Mouse (Mus musculus) hindbrain, embryonic 11.5 days (tissue): ENCODE measurements at regions not wholly inside any gene's neighbourhood (a gene's known extent, or its start where the extent isn't known, plus 50 kb on each side); places are given as distances from the start of the nearest gene placed in this dataset.

Experiments used
- ATAC-seq: fragments of 200-750 bp; cut with Nextera tagmentation; 2 replicates; pipeline ENCODE4 v1.8.0; 2017; ENCODE audit warnings: mild to moderate bottlenecking, moderate TSS enrichment, moderate library complexity; ENCODE audit not compliant: low FRiP score
- DNase-seq: peaks from one replicate; pipeline ENCODE4 v3.0.0-alpha.2; 2015; ENCODE audit warnings: low spot score
- H3K27ac ChIP-seq: fragments of 300-500 bp; sonication (generic); 2 replicates; pipeline ENCODE4 v1.5.1; 2014; ENCODE audit warnings: mild to moderate bottlenecking, low read depth, low read length
- H3K27me3 ChIP-seq: fragments of 300-500 bp; sonication (generic); 2 replicates; pipeline ENCODE4 v1.6.1; 2014; ENCODE audit warnings: mild to moderate bottlenecking, low read length, moderate library complexity, mixed read lengths; ENCODE audit not compliant: control insufficient read depth, insufficient read depth
- H3K36me3 ChIP-seq: fragments of 300-500 bp; sonication (generic); 2 replicates; pipeline ENCODE4 v1.6.1; 2014; ENCODE audit warnings: mild to moderate bottlenecking, low read length, moderate library complexity, mixed read lengths; ENCODE audit not compliant: control insufficient read depth, insufficient read depth
- H3K4me1 ChIP-seq: fragments of 300-500 bp; sonication (generic); replicated peaks from 2 replicates; pipeline ENCODE4 v1.6.1; 2014; ENCODE audit warnings: low read length, mixed read lengths; ENCODE audit not compliant: control insufficient read depth, insufficient read depth
- H3K4me2 ChIP-seq: fragments of 300-500 bp; sonication (generic); replicated peaks from 2 replicates; pipeline ENCODE4 v1.6.1; 2014; ENCODE audit warnings: mild to moderate bottlenecking, low read depth, low read length
- H3K4me3 ChIP-seq: fragments of 300-500 bp; sonication (generic); 2 replicates; pipeline ENCODE4 v1.5.1; 2014; ENCODE audit warnings: low read depth, low read length
- H3K9ac ChIP-seq: fragments of 300-500 bp; sonication (generic); 2 replicates; pipeline ENCODE4 v1.6.1; 2014; ENCODE audit warnings: low read depth, low read length
- H3K9me3 ChIP-seq: fragments of 300-500 bp; sonication (generic); 2 replicates; pipeline ENCODE4 v1.6.1; 2016; ENCODE audit warnings: low read length; ENCODE audit not compliant: control insufficient read depth
- WGBS: fragments of 180-500 bp; shearing (Covaris S2); extraction: QIAGEN DNeasy Blood & Tissue Kit; methylation state at CpG from one replicate; pipeline ENCODE4 v1.1.7; 2014; 5-methylcytosine and 5-hydroxymethylcytosine counted together

DNA sequence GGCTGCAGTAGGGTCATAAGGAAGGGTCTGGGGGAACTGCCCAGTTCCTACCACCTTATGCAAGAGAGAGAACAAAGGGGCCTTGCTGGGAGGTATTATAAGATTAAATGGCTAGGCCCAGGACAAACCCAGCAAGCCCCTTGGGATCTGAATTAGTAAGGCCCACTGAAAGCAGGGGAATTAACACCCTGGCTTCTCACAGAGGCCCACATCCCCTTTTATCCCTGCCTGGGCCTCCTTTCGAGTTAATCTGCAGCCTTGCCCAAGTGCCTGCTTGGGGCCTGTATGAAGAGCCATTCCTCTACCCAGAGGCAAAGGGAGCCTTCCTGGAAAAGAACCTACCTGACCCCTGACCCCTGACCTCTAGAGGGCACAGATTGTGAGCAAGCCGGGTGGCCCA is 98.2 kb downstream of the Vegfa start:
- no peak for ATAC-seq
- H3K9me3 ChIP-seq: no peaks in the 10 kb centered on the region
- no peak overlapping the region for H3K9ac ChIP-seq
- H3K4me1 ChIP-seq: peaks cover 3% of the 10 kb centered on the region; the same call in 1 of the 2 replicates
- no peaks in the 10 kb centered on the region for H3K36me3 ChIP-seq
- no peak for DNase-seq
- H3K4me3 ChIP-seq: no peak overlapping the region
- no peaks in the 10 kb centered on the region for H3K27me3 ChIP-seq
- 13% methylated on average over 2 of the region's 2 CpGs for WGBS
- H3K27ac ChIP-seq: no peak overlapping the region
- H3K4me2 ChIP-seq: no peak overlapping the region

DNA sequence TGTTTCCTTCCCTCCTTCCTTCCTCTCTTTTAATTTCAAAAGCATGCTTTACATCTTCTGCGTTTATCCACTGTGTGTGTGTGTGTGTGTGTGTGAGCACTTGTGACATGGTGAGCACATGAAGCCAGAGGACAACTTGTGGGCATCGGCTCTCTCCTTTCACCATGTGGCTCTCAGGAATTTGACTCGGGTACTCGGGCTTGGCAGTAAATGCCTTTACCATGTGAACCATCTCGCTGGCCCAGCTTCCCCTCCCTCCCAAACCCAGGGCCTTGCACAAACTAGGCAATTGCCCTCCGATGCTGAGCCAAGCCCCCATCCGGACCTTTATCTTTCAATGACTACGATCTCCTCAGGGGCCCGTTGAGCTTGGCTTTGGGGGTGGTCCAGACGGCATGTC is 99.1 kb downstream of the Vegfa start:
- ATAC-seq (no peak), DNase-seq (no peak)
- Histone ChIP-seq H3K4me2 (no peak overlapping the region), H3K9ac (no peak overlapping the region), H3K27me3 (no peaks in the 10 kb centered on the region), H3K27ac (no peak overlapping the region), H3K9me3 (no peaks in the 10 kb centered on the region), H3K4me3 (no peak overlapping the region), H3K36me3 (no peaks in the 10 kb centered on the region), H3K4me1 (peaks cover 3% of the 10 kb centered on the region; the same call in 1 of the 2 replicates)
- WGBS: 60% methylated on average over 10 of the region's 10 CpGs

DNA sequence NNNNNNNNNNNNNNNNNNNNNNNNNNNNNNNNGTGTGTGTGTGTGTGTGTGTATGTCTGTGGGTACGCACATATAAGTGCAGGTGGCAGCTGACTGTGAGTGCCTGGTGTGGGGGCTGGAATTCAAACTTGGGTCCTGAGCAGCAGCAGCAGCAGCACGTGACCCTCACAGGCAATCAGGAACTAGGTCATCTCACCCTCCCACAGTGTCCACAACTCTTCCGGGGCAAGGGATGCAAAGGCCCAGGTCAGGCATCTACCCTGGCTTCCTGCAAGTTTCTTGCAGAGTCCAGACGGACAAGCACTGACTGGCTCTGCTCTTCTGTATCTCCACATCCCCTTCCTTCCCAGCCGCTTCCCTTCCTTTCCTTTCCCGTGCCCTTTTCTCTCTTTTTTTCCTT is 99.6 kb downstream of the Vegfa start:
- Histone ChIP-seq H3K4me2 (no peak overlapping the region), H3K27me3 (no peaks in the 10 kb centered on the region), H3K9me3 (no peaks in the 10 kb centered on the region), H3K36me3 (no peaks in the 10 kb centered on the region), H3K9ac (no peak overlapping the region), H3K4me3 (no peak overlapping the region), H3K4me1 (peaks cover 3% of the 10 kb centered on the region; the same call in 1 of the 2 replicates), H3K27ac (no peak overlapping the region)
- ATAC-seq (no peak), DNase-seq (no peak)
- whole genome bisulfite sequencing: 58% methylated on average over 6 of the region's 6 CpGs

DNA sequence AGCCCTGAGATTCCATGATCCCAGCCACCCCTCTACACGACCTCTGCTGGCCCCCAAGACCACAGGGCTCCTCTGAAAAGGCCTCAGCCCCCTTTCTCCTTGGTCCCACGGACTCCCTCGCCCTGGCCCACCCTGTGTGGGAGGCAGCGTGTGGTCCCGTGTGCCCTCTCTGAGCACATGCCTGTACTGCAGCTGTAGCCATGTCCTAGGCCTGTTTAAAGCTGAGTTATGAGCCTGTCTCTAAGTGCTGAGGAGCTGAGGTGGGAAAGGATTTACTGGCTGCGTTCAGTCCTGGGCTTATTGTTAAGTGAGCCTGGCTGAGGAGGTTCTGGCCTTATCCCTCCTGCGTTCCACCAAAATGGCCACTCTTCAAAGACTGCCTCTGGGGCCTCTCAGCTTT is 102.6 kb downstream of the Vegfa start:
- Histone ChIP-seq H3K9me3 (no peaks in the 10 kb centered on the region), H3K4me3 (no peak overlapping the region), H3K9ac (no peak overlapping the region), H3K27me3 (no peaks in the 10 kb centered on the region), H3K4me1 (peaks cover 3% of the 10 kb centered on the region; the same call in 1 of the 2 replicates), H3K27ac (no peak overlapping the region), H3K36me3 (no peaks in the 10 kb centered on the region), H3K4me2 (no peak overlapping the region)
- 71% methylated on average over 7 of the region's 7 CpGs for WGBS
- DNase-seq (no peak), ATAC-seq (no peak)

DNA sequence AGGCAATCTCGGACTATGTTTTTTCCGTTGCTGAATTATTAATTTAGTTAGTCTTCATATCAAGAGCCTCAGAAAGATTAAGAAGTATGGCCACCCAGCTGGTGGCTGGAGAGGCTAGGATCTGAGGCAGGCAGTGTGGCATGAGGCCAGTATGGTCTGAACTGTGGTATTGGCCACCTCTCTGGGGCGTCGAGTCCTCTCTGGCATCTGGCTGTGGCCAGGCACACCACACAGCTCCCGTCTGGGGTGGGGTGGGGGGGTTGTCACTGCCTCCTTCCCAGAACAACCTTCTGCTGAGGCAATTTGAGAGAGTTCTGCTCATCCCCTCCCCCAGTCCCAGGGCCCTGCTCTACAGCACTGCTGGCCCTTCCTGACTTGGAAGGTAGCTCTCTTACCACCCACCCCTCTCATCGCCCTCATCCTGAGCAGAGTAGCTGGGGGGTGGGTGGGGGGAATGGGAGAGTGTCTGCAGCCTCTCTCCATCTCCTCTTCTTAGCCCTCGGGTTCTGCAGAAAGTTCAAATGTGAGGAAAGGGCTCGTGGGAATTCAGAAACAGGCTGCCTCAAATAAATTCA is 103.2 kb downstream of the Vegfa start:
- H3K4me2 ChIP-seq: no peak overlapping the region
- H3K27me3 ChIP-seq: no peaks in the 10 kb centered on the region
- no peak overlapping the region for H3K27ac ChIP-seq
- H3K9ac ChIP-seq: no peak overlapping the region
- no peak overlapping the region for H3K4me3 ChIP-seq
- H3K4me1 ChIP-seq: peaks cover 3% of the 10 kb centered on the region; the same call in 1 of the 2 replicates
- no peaks in the 10 kb centered on the region for H3K36me3 ChIP-seq
- no peaks in the 10 kb centered on the region for H3K9me3 ChIP-seq
- DNase-seq (no peak), ATAC-seq (no peak)
- 75% methylated on average over 8 of the region's 8 CpGs for WGBS

DNA sequence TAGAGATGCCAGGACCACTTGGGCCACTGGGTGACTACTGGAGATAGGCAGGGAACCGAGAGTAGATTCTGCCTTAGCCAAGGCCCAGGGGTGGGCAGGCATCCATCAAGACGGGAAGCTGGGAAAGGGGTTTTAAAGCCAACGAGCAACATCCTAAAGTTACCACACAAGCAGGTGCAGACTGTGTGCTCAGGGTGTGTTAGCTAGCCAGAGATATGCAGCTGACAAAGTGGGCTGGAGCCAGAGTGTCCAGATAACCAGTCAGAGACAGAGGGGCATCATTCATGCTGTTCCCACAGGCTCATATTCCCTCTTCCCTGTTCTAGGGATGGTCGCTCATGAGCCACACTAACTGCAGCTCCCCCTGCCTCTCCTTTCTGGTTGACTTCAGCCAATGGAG is 104.2 kb downstream of the Vegfa start:
- Histone ChIP-seq H3K36me3 (no peaks in the 10 kb centered on the region), H3K9ac (no peak overlapping the region), H3K27ac (no peak overlapping the region), H3K4me1 (no peaks in the 10 kb centered on the region; the same call in 1 of the 2 replicates), H3K4me2 (no peak overlapping the region), H3K9me3 (no peaks in the 10 kb centered on the region), H3K4me3 (no peak overlapping the region), H3K27me3 (no peaks in the 10 kb centered on the region)
- 85% methylated on average over 4 of the region's 4 CpGs for WGBS
- DNase-seq (no peak), ATAC-seq (no peak)

DNA sequence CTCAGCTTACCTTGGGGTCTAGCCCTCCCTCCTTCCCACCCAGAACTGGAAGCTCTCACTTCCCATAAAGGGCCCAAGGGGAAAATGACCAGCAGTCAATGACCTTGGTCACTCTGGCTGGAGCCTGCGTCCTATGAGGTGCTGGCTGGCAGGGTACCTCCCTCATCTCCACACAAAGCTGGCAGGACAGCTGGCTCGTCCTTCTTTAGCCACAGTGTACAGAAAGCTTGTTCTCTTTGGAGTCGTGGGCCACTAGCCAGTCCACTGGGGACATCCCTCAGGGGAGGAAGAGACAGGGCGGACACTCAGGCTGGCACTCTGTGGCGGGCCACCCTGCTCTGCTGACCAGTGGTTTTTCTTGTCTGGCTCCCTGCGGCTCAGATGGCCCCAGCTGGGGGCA is 106.3 kb downstream of the Vegfa start:
- Histone ChIP-seq H3K4me3 (no peak overlapping the region), H3K9ac (no peak overlapping the region), H3K27ac (no peak overlapping the region), H3K4me2 (no peak overlapping the region), H3K4me1 (no peaks in the 10 kb centered on the region), H3K36me3 (no peaks in the 10 kb centered on the region), H3K9me3 (no peaks in the 10 kb centered on the region), H3K27me3 (no peaks in the 10 kb centered on the region)
- DNase-seq (no peak), ATAC-seq (no peak)
- WGBS: 68% methylated on average over 6 of the region's 6 CpGs

DNA sequence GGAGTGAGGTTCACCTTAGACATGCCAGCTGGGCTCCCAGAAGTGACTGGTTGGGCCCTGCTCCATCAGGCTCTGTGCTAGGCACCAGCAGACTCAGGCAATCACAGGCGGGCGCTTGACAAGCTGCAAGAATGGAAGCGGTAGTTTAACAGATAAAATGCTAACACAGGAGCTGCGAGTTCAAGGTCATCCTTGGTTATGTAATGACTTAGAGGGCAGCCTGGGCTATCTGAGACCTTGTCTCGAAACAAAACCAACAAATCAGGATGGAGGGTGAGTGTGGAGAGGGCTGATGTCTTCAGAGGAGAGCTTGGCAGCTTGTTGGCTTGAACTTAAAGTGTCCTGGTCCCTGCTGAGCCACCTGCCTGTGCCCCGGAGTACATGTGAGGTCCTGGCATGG is 107.6 kb downstream of the Vegfa start:
- Histone ChIP-seq H3K4me3 (no peak overlapping the region), H3K4me1 (no peaks in the 10 kb centered on the region), H3K4me2 (no peak overlapping the region), H3K9me3 (no peaks in the 10 kb centered on the region), H3K9ac (no peak overlapping the region), H3K27ac (no peak overlapping the region), H3K27me3 (no peaks in the 10 kb centered on the region), H3K36me3 (no peaks in the 10 kb centered on the region)
- no peak for DNase-seq
- no peak for ATAC-seq
- WGBS: 91% methylated on average over 6 of the region's 6 CpGs

DNA sequence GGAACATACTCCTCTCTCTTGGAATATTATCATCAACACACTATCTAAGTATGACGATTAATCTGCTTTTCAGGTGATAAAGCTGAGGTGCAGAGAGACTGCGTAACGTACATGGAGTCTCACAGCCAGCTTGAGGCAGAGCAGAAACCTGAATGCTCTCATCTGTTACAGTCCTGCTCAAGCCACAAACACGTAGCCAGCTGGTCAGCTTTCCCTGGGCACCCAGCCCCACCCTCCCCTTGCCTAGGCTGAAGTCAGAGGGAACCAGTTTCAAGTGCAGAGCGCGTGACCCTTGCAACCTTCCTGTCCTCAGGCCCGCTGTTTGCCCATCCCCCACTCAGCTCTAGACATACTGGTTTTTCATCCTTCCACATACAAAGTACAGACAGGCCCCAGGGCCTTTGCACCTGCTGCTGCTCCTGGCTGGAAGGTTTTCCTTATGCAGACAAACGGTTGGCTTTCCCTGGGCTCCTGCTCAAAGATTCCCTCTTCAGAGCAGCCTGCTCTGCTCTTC is 108.9 kb downstream of the Vegfa start:
- 76% methylated on average over 8 of the region's 8 CpGs for WGBS
- H3K4me3 ChIP-seq: no peak overlapping the region
- no peak overlapping the region for H3K9ac ChIP-seq
- H3K9me3 ChIP-seq: no peaks in the 10 kb centered on the region
- ATAC-seq: no peak
- no peaks in the 10 kb centered on the region for H3K27me3 ChIP-seq
- H3K4me2 ChIP-seq: no peak overlapping the region
- no peaks in the 10 kb centered on the region for H3K4me1 ChIP-seq
- no peak overlapping the region for H3K27ac ChIP-seq
- no peak for DNase-seq
- H3K36me3 ChIP-seq: no peaks in the 10 kb centered on the region
